Mouse (Mus musculus) limb, embryonic 11.5 days (tissue): ENCODE results near the gene Eif2ak3. TPM values are rescaled to one million over a fixed set of nuclear protein-coding genes. Genes with fewer than 3 reads are reported as not detected.

Source experiments
- ATAC-seq: fragments of 200-750 bp; cut with Nextera tagmentation; 2 replicates; pipeline ENCODE4 v1.8.0; 2017; ENCODE audit warnings: low read depth; ENCODE audit not compliant: insufficient number of reproducible peaks, low FRiP score, low TSS enrichment
- DNase-seq: peaks from one replicate; pipeline ENCODE4 v3.0.0-alpha.2; 2015; ENCODE audit warnings: low spot score
- H3K27ac ChIP-seq: fragments of 300-500 bp; sonication (generic); replicated peaks from 2 replicates; pipeline ENCODE4 v1.5.1; 2014; ENCODE audit warnings: low read depth, mild to moderate bottlenecking, low read length
- H3K27me3 ChIP-seq: fragments of 300-500 bp; sonication (generic); 2 replicates; pipeline ENCODE4 v1.6.1; 2014; ENCODE audit warnings: mild to moderate bottlenecking, low read length, mixed read lengths; ENCODE audit not compliant: control insufficient read depth, insufficient read depth
- H3K36me3 ChIP-seq: fragments of 300-500 bp; sonication (generic); 2 replicates; pipeline ENCODE4 v1.6.1; 2014; ENCODE audit warnings: mild to moderate bottlenecking, low read length, moderate library complexity, mixed read lengths; ENCODE audit not compliant: control insufficient read depth, insufficient read depth
- H3K4me1 ChIP-seq: fragments of 300-500 bp; sonication (generic); 2 replicates; pipeline ENCODE4 v1.6.1; 2014; ENCODE audit warnings: low read length, mixed read lengths; ENCODE audit not compliant: control insufficient read depth, insufficient read depth
- H3K4me2 ChIP-seq: fragments of 300-500 bp; sonication (generic); 2 replicates; pipeline ENCODE4 v1.6.1; 2014; ENCODE audit warnings: low read depth, mild to moderate bottlenecking, moderate library complexity; ENCODE audit not compliant: severe bottlenecking
- H3K4me3 ChIP-seq: fragments of 300-500 bp; sonication (generic); 2 replicates; pipeline ENCODE4 v1.5.1; 2014; ENCODE audit warnings: low read depth, low read length
- H3K9ac ChIP-seq: fragments of 300-500 bp; sonication (generic); 2 replicates; pipeline ENCODE4 v1.6.1; 2014; ENCODE audit warnings: mild to moderate bottlenecking, low read length
- H3K9me3 ChIP-seq: fragments of 300-500 bp; sonication (generic); 2 replicates; pipeline ENCODE4 v1.6.1; 2016; ENCODE audit warnings: low read length; ENCODE audit not compliant: control insufficient read depth
- WGBS: fragments of 180-500 bp; shearing (Covaris S2); extraction: QIAGEN DNeasy Blood & Tissue Kit; methylation state at CpG from one replicate; pipeline ENCODE4 v1.1.7; 2014; 5-methylcytosine and 5-hydroxymethylcytosine counted together
- polyA plus RNA-seq: library from polyadenylated mRNA; unstranded; fragments of >200 nt; fragmentation: Nextera tagmentation; extraction: Ambion mirVana; gene quantifications from 2 replicates; pipeline ENCODE4 v1.2.1, GENCODE M21; 2014

The Eif2ak3 gene
- polyA plus RNA-seq, 1 experiment from 2014 or later, result 8.7 TPM

- Histone ChIP-seq H3K36me3 (no peaks in the 10 kb centered on the region), H3K4me3 (no peak overlapping the region; the same call in 1 of the 2 replicates), H3K27me3 (no peaks in the 10 kb centered on the region), H3K9me3 (no peaks in the 10 kb centered on the region), H3K4me1 (0 out of 2 replicates have a peak, but pooled peaks cover 2% of the 10 kb centered on the region), H3K9ac (peak overlapping the region; percentile 41; the same call in 1 of the 2 replicates), H3K4me2 (peak overlapping the region; percentile 44), H3K27ac (no peak overlapping the region)
- ATAC-seq (peak; percentile 74; the same call in 1 of the 2 replicates), DNase-seq (peak; percentile 80)
- WGBS, result 2% methylated on average over 22 of the region's 22 CpGs
Observed at GRCm38 (mm10) chr6:70921274-70922074, 77.2 kb downstream of the Eif2ak3 start.

- Histone ChIP-seq H3K9me3 (no peaks in the 10 kb centered on the region), H3K4me1 (0 out of 2 replicates have a peak, but pooled peaks cover 3% of the 10 kb centered on the region), H3K9ac (no peak overlapping the region), H3K27me3 (no peaks in the 10 kb centered on the region), H3K4me3 (no peak overlapping the region), H3K36me3 (no peaks in the 10 kb centered on the region), H3K4me2 (no peak overlapping the region), H3K27ac (no peak overlapping the region)
- ATAC-seq, result no peak
- WGBS, result 92% methylated on average over 2 of the region's 2 CpGs
- no peak for DNase-seq
Observed at GRCm38 (mm10) chr6:70931801-70932200, 87.5 kb downstream of the Eif2ak3 start.

GRCm38 (mm10) chr6:70953274-70953673, 109.0 kb downstream of the Eif2ak3 start:
- Histone ChIP-seq H3K36me3 (no peaks in the 10 kb centered on the region), H3K4me2 (no peak overlapping the region), H3K4me3 (no peak overlapping the region), H3K27ac (no peak overlapping the region), H3K9me3 (no peaks in the 10 kb centered on the region), H3K27me3 (peaks cover 48% of the 10 kb centered on the region), H3K9ac (no peak overlapping the region), H3K4me1 (peaks cover 6% of the 10 kb centered on the region; the same call in 1 of the 2 replicates)
- 66% methylated on average over 7 of the region's 7 CpGs for WGBS
- DNase-seq, result no peak
- ATAC-seq, result no peak

- H3K27ac ChIP-seq, result no peak overlapping the region
- ATAC-seq (no peak), DNase-seq (peak; percentile 43)
- no peak overlapping the region for H3K4me2 ChIP-seq
- H3K9ac ChIP-seq, result no peak overlapping the region
- peaks cover 54% of the 10 kb centered on the region for H3K27me3 ChIP-seq
- no peak overlapping the region for H3K4me3 ChIP-seq
- no peaks in the 10 kb centered on the region for H3K36me3 ChIP-seq
- 20% methylated on average over 6 of the region's 6 CpGs for WGBS
- no peaks in the 10 kb centered on the region for H3K9me3 ChIP-seq
- peaks cover 6% of the 10 kb centered on the region; the same call in 1 of the 2 replicates for H3K4me1 ChIP-seq
Observed at GRCm38 (mm10) chr6:70954040-70954439, 109.7 kb downstream of the Eif2ak3 start.

Other genes starting within 250 kb of the Eif2ak3 start
- gene Rpia, start 52.3 kb upstream of the Eif2ak3 start, polyA plus RNA-seq, result 1.5 and 2.0 TPM in 2 replicates
- not detected in 2 replicates for gene Tex37, start 74.4 kb downstream of the Eif2ak3 start, polyA plus RNA-seq
- gene Foxi3, start 112.0 kb downstream of the Eif2ak3 start, polyA plus RNA-seq, result 0.19 TPM in 1 of 2 replicates, not detected in the other